Mouse (Mus musculus) mature B cell (primary cell): ENCODE measurements around the gene Armc9.

Source experiments
- in situ Hi-C: fragments of 300-500 bp; cut with MboI; formaldehyde crosslinking; loops from 2 replicates; pipeline ENCODE4 v1.14.3; 2019

Armc9 gene

GRCm38 (mm10) chr1:86281781-86282536 is 127.4 kb downstream of the Armc9 start:
- in situ Hi-C loops: no loop called here

GRCm38 (mm10) chr1:86284101-86284500 is 129.5 kb downstream of the Armc9 start:
- in situ Hi-C loops: no loop called here

DNA sequence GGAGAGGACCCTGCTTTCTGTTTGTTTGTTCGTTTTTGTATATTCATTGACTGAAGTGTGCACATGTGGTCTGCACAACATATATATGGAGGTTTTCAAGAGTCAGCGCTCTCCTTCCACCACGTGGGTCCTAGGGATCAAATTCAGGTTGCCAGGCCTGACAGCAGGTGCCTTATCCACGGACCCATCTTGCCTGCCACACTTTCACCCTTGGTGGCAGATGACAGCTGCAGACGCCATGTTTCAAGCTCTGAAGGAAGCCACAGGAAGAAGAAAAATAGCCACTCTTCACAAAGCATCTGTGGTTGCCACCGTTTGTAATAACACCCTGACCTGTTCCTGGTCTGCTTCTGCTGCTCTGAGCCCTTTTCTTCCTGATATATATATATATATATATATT is 130.7 kb downstream of the Armc9 start:
- in situ Hi-C loops: no loop called here

DNA sequence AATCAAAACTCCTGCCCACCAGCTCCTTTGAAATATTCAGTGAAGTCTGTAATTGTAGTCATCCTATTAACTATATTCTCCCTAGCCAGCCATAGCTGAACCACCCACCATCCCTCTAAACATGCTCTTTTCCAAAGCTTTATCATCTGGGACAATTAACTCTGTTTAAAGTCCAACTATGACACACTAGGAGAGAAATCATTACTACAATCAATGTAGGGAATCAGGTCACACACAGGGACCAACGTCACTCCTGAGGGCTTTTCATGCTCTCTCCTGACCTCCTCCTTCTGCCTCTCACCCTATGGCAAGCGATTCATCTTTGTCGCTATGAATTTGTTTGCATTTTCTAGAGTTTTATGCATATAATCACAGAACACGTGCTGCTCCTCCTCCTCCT is 132.9 kb downstream of the Armc9 start:
- in situ Hi-C loops: no loop called here

DNA sequence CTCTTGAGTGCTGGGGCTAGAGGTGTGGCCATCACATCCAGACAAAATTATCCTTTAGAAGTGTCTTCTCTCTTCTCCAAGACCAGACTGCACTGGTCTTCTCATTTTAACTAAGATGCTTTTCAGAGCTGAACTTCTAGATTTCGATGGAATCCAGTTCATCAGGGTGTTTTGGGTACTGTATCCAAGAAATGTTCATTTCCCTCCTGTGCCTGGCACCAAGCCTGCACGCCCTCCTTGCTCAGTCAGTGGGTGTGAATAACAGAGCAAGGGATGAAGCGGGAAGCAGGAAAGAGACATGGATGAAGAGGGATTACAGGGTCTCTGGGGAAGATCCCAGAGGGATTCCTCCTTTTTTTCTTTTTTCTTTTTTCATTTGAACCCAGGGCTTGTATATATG is 135.9 kb downstream of the Armc9 start:
- in situ Hi-C loops: no loop called here

- in situ Hi-C loops: no loop called here
Measured at GRCm38 (mm10) chr1:86293091-86293490, 138.5 kb downstream of the Armc9 start.

DNA sequence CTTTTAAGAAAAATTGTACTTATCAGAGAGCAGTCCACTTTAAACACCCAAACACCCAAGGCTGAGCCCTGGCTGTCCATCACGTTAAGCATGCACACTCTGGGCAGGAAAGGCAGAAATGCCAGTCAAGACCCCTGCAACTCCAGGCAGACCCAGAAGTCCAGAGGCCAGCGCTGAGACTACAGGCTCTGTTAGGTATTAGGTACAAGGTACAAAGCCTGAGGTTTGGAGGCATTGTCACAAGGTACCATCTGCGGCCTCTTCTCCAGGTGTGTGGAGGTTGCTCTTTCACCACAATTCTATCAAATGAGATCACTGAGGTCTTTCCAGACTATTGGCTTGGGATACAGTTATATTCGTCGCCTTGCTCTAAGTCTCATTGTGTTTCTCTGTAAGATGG is 139.3 kb downstream of the Armc9 start:
- in situ Hi-C loops: no loop called here

DNA sequence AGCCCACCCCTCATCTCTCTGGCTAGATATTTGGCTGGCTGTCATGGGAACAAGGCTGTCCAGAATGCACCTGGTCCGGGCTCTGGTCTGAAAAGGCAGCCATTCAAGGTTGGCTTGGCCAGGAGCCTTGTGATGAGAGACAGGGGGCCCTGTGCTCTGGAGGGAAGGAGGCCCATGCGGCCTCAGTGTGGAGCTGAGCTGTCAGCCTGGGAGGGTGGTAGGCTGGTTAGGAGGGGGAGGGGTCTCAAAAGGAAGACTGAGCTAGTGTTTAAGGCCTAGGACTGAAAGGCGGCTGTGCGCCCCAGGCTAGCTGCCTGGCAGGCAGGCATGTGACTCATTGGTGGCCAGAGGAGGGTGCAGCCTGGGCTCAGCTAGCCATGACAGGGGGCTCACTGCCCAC is 139.9 kb downstream of the Armc9 start:
- in situ Hi-C loops: no loop called here

GRCm38 (mm10) chr1:86300093-86300492 is 145.5 kb downstream of the Armc9 start:
- in situ Hi-C loops: no loop called here

- in situ Hi-C loops: no loop called here
Measured at GRCm38 (mm10) chr1:86300731-86301130, 146.2 kb downstream of the Armc9 start.

- in situ Hi-C loops: no loop called here
Measured at GRCm38 (mm10) chr1:86301221-86302091, 146.9 kb downstream of the Armc9 start.

- in situ Hi-C loops: no loop called here
Measured at GRCm38 (mm10) chr1:86302532-86302931, 148.0 kb downstream of the Armc9 start, which contains the start of gene B3gnt7. TSS of gene B3gnt7 (plus strand) at chr1:86302832.

GRCm38 (mm10) chr1:86303063-86303872 is 148.7 kb downstream of the Armc9 start:
- in situ Hi-C loops: no loop called here

GRCm38 (mm10) chr1:86303873-86304250 is 149.3 kb downstream of the Armc9 start:
- in situ Hi-C loops: no loop called here

DNA sequence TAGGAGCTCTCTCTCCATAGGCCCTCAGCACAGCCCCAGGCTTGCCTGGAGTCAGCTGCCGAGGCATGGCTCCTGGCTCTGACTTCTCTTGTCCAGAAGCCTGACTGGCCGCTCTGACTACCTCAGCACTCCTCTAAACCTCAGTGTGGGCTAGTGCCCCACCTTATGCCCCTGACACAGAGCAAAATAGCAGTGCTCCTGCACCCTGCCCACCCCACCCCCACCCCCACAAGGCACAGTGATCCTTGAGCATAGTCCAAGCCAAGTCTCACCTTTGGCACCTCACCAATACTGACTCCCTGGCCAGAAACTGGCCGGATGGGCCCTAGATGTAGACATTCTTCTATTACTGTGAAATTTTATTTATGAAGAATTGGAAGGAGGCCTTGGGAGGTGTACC is 152.1 kb downstream of the Armc9 start:
- in situ Hi-C loops: no loop called here

- in situ Hi-C loops: no loop called here
Measured at GRCm38 (mm10) chr1:86307177-86307762, 152.7 kb downstream of the Armc9 start.

DNA sequence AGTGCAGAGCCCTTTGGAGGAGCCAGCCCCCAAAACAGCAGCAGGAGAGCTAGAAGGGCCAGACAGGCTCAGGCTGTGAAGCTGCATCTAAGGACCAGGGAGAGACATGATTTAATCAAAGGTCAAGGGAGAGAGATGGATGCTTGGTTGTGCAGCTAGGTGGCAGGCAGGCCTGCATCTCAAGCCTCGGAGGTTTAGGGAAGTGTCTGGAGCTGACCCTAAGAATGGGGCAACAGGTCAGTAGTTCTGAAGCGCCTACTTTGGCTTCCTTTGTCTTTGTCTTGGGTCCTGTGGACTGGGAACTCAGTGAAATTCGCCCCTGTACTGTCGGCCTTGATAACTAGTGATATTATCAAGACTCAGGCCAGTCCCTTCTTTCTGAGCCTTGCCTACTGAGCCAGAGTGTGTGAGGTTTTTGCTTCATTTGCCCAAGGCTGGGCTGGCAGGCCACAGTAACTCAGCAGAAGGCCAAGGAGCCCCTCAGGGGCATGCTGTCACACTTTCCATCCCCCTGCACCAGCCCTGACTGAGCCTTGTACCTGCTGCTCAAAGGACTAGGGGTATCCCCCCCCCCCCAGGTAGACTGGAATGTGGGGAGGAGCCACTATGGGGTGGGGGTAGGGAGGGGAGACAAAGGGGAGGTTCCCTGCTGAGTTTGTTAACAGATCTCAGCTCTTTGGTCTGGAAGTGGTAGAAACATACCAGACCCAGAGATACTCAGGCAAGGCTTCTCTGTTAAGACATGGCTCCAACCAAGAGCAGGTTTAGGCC is 153.5 kb downstream of the Armc9 start:
- in situ Hi-C loops: no loop called here

- in situ Hi-C loops: no loop called here
Measured at GRCm38 (mm10) chr1:86309270-86309833, 154.8 kb downstream of the Armc9 start.

- in situ Hi-C loops: no loop called here
Measured at GRCm38 (mm10) chr1:86310536-86311310, 156.1 kb downstream of the Armc9 start.

DNA sequence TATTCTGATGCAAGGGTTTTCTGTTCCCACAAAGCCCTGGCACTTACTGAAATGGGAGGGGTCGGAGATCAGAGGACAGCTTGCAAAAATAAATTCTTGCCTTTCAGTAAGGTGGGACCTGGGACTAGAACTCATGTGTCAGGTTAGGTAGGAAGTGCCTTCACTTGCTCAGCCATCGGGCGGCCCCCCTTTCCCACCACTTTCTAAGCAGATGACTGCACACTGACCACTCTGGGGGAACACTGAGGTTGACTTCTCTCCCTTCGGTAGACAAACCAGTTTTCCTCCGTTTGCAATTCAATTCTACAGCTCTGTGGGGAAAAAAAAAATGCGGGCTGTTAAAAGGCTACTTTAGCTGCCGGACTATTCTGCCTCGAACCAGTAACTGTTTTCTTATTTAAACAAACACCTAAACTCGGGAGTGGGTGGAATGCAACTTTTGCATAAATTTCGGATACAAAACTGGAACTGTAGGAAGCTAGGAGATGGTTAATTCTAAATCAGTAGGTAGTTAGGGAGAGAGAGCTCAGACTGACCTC is 157.0 kb downstream of the Armc9 start:
- in situ Hi-C loops: no loop called here
